Mouse (Mus musculus): ENCODE data around the gene Zfp933. TPM values are rescaled to one million over a fixed set of nuclear protein-coding genes. Genes with fewer than 3 reads are reported as not detected.

Zfp933 gene
- polyA plus RNA-seq, 1 experiment from 2014 or later, result 6.9 TPM

- no peaks in the 10 kb centered on the region for H3K27me3 ChIP-seq (ENCODE audit: control insufficient read depth, insufficient read depth, low read length)
- H3K4me2 ChIP-seq, result no peak overlapping the region
- WGBS (ENCODE audit: insufficient replicate concordance), result 92% methylated on average over 3 of the region's 3 CpGs
Observed at GRCm38 (mm10) chr4:147884138-147884537, 36.0 kb upstream of the Zfp933 start.

GRCm38 (mm10) chr4:147883041-147883440 is 34.9 kb upstream of the Zfp933 start:
- Histone ChIP-seq H3K9ac (ENCODE audit: low read depth, low read length) (no peak overlapping the region), H3K9me3 (replicated peaks; ENCODE audit: control insufficient read depth, low read length) (no peaks in the 10 kb centered on the region), H3K27ac (ENCODE audit: low read depth, low read length) (no peak overlapping the region), H3K4me2 (no peak overlapping the region), H3K36me3 (ENCODE audit: control insufficient read depth, insufficient read depth, low read length) (peaks cover 77% of the 10 kb centered on the region), H3K27me3 (ENCODE audit: control insufficient read depth, insufficient read depth, low read length) (no peaks in the 10 kb centered on the region), H3K4me1 (ENCODE audit: control insufficient read depth, insufficient read depth, low read length) (peaks cover 5% of the 10 kb centered on the region), H3K4me3 (ENCODE audit: low read depth, low read length) (no peak overlapping the region)
- ATAC-seq (replicated peaks; ENCODE audit: insufficient number of reproducible peaks, low FRiP score, low TSS enrichment), result no peak
- 76% methylated on average over 6 of the region's 6 CpGs for WGBS (ENCODE audit: insufficient replicate concordance)

More at GRCm38 (mm10) chr4:147884138-147884537, 36.0 kb upstream of the Zfp933 start:
- Histone ChIP-seq H3K4me3 (ENCODE audit: low read depth, low read length) (no peak overlapping the region), H3K36me3 (ENCODE audit: control insufficient read depth, insufficient read depth, low read length) (peaks cover 72% of the 10 kb centered on the region), H3K9me3 (replicated peaks; ENCODE audit: control insufficient read depth, low read length) (no peaks in the 10 kb centered on the region), H3K9ac (ENCODE audit: low read depth, low read length) (no peak overlapping the region), H3K27ac (ENCODE audit: low read depth, low read length) (no peak overlapping the region), H3K4me1 (ENCODE audit: control insufficient read depth, insufficient read depth, low read length) (peaks cover 5% of the 10 kb centered on the region)
- ATAC-seq (replicated peaks; ENCODE audit: insufficient number of reproducible peaks, low FRiP score, low TSS enrichment), result no peak

GRCm38 (mm10) chr4:147881792-147882191 is 33.6 kb upstream of the Zfp933 start:
- no peak for ATAC-seq (replicated peaks; ENCODE audit: insufficient number of reproducible peaks, low FRiP score, low TSS enrichment)
- Histone ChIP-seq H3K27ac (ENCODE audit: low read depth, low read length) (no peak overlapping the region), H3K4me1 (ENCODE audit: control insufficient read depth, insufficient read depth, low read length) (peaks cover 5% of the 10 kb centered on the region), H3K27me3 (ENCODE audit: control insufficient read depth, insufficient read depth, low read length) (no peaks in the 10 kb centered on the region), H3K4me2 (no peak overlapping the region), H3K4me3 (ENCODE audit: low read depth, low read length) (no peak overlapping the region), H3K9me3 (replicated peaks; ENCODE audit: control insufficient read depth, low read length) (no peaks in the 10 kb centered on the region), H3K9ac (ENCODE audit: low read depth, low read length) (no peak overlapping the region), H3K36me3 (ENCODE audit: control insufficient read depth, insufficient read depth, low read length) (peaks cover 69% of the 10 kb centered on the region)
- WGBS (ENCODE audit: insufficient replicate concordance), result 89% methylated on average over 7 of the region's 7 CpGs

DNA sequence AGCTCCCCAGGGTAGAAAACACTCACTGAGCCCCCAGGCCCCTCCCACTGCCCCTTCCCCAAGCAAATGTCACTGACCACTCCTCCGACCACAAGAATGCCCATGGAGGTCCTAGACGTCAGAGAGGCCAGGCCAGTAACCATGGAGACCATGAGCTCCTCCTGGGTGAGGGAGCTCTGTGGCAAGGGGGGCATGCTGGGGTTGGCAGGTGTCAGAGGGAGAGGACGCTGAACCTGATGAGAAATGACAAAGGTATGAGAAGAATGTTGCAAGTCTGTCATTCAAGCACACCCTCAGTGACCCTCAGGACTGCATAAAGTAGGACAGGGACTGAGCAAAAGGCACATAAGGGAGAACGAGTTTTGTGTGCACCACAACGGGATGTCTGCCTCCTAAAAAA is 31.7 kb upstream of the Zfp933 start:
- 49% methylated on average over 5 of the region's 5 CpGs for WGBS (ENCODE audit: insufficient replicate concordance)

GRCm38 (mm10) chr4:147879456-147879855 is 31.3 kb upstream of the Zfp933 start:
- H3K9ac ChIP-seq (ENCODE audit: low read depth, low read length), result no peak overlapping the region
- H3K9me3 ChIP-seq (replicated peaks; ENCODE audit: control insufficient read depth, low read length), result no peaks in the 10 kb centered on the region
- H3K27ac ChIP-seq (ENCODE audit: low read depth, low read length), result no peak overlapping the region
- H3K4me2 ChIP-seq, result no peak overlapping the region
- WGBS (ENCODE audit: insufficient replicate concordance), result 76% methylated on average over 2 of the region's 2 CpGs
- H3K27me3 ChIP-seq (ENCODE audit: control insufficient read depth, insufficient read depth, low read length), result no peaks in the 10 kb centered on the region
- peaks cover 72% of the 10 kb centered on the region for H3K36me3 ChIP-seq (ENCODE audit: control insufficient read depth, insufficient read depth, low read length)
- ATAC-seq (replicated peaks; ENCODE audit: insufficient number of reproducible peaks, low FRiP score, low TSS enrichment), result no peak
- no peak overlapping the region for H3K4me3 ChIP-seq (ENCODE audit: low read depth, low read length)
- H3K4me1 ChIP-seq (ENCODE audit: control insufficient read depth, insufficient read depth, low read length), result peaks cover 5% of the 10 kb centered on the region

More for the DNA sequence above, 31.7 kb upstream of the Zfp933 start:
- Histone ChIP-seq H3K4me3 (ENCODE audit: low read depth, low read length) (no peak overlapping the region), H3K36me3 (ENCODE audit: control insufficient read depth, insufficient read depth, low read length) (peaks cover 68% of the 10 kb centered on the region), H3K27ac (ENCODE audit: low read depth, low read length) (no peak overlapping the region), H3K4me1 (ENCODE audit: control insufficient read depth, insufficient read depth, low read length) (peaks cover 5% of the 10 kb centered on the region), H3K27me3 (ENCODE audit: control insufficient read depth, insufficient read depth, low read length) (no peaks in the 10 kb centered on the region), H3K9ac (ENCODE audit: low read depth, low read length) (no peak overlapping the region), H3K4me2 (no peak overlapping the region), H3K9me3 (replicated peaks; ENCODE audit: control insufficient read depth, low read length) (no peaks in the 10 kb centered on the region)
- ATAC-seq (replicated peaks; ENCODE audit: insufficient number of reproducible peaks, low FRiP score, low TSS enrichment), result no peak

- 87% methylated on average over 9 of the region's 9 CpGs for WGBS (ENCODE audit: insufficient replicate concordance)
- Histone ChIP-seq H3K9ac (ENCODE audit: low read depth, low read length) (no peak overlapping the region), H3K27ac (ENCODE audit: low read depth, low read length) (no peak overlapping the region), H3K36me3 (ENCODE audit: control insufficient read depth, insufficient read depth, low read length) (peaks cover 69% of the 10 kb centered on the region), H3K9me3 (replicated peaks; ENCODE audit: control insufficient read depth, low read length) (no peaks in the 10 kb centered on the region), H3K4me1 (ENCODE audit: control insufficient read depth, insufficient read depth, low read length) (peaks cover 5% of the 10 kb centered on the region), H3K4me2 (no peak overlapping the region), H3K4me3 (ENCODE audit: low read depth, low read length) (no peak overlapping the region), H3K27me3 (ENCODE audit: control insufficient read depth, insufficient read depth, low read length) (no peaks in the 10 kb centered on the region)
- ATAC-seq (replicated peaks; ENCODE audit: insufficient number of reproducible peaks, low FRiP score, low TSS enrichment), result no peak
Observed at GRCm38 (mm10) chr4:147878537-147878936, 30.4 kb upstream of the Zfp933 start.

DNA sequence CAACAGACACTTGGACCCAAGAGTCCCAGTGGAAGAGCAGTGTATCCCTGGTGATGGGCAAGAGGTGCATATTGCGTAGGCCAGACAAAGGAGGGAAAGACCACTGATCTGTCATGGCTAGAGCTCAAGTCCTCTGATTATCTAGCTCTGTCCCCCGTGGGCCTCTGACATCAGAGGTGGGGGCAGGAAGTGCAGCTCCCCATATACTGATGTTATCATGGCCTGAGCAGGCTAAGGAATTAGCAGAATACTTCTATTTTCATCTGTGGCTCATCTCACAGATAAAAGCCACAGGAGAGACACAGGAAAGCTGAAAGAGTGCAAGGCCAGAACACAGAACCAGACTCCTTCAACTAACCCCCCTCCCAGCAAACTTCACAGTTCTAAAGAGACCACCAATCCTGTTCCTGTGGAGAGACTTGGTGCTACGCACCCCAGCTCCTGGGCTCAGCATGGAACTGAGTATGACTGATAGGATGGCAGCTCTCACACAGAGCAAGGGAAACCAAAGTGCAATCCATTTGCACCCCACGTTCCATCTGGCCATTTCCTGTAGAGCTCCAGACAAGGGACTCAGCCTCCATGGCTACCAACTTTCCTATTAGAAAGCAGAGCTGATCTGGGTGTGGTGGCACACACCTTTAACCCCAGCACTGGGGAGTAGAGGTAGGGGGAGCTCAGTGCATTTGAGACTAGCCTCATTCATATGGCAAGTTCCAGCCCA is 27.8 kb upstream of the Zfp933 start:
- no peak overlapping the region for H3K9ac ChIP-seq (ENCODE audit: low read depth, low read length)
- no peak for ATAC-seq (replicated peaks; ENCODE audit: insufficient number of reproducible peaks, low FRiP score, low TSS enrichment)
- peaks cover 5% of the 10 kb centered on the region for H3K4me1 ChIP-seq (ENCODE audit: control insufficient read depth, insufficient read depth, low read length)
- peaks cover 56% of the 10 kb centered on the region for H3K36me3 ChIP-seq (ENCODE audit: control insufficient read depth, insufficient read depth, low read length)
- H3K9me3 ChIP-seq (replicated peaks; ENCODE audit: control insufficient read depth, low read length), result no peaks in the 10 kb centered on the region
- no peak overlapping the region for H3K27ac ChIP-seq (ENCODE audit: low read depth, low read length)
- WGBS (ENCODE audit: insufficient replicate concordance), result 77% methylated on average over 4 of the region's 4 CpGs
- no peak overlapping the region for H3K4me2 ChIP-seq
- no peaks in the 10 kb centered on the region for H3K27me3 ChIP-seq (ENCODE audit: control insufficient read depth, insufficient read depth, low read length)
- H3K4me3 ChIP-seq (ENCODE audit: low read depth, low read length), result no peak overlapping the region

DNA sequence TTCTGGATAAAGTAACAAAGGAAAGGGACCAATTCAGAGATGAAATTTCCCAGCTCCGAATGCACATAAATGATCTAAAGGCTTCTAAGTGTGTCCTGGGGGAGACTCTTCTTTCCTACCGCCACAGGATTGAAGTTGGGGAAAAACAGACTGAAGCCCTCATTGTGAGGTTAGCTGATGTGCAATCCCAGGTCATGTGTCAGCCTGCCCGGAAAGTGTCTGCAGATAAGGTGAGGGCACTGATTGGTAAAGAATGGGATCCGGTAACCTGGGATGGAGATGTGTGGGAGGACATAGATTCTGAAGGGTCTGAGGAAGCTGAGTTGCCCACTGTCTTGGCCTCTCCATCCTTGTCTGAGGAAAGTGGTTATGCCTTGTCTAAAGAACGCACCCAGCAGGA is 21.1 kb upstream of the Zfp933 start:
- H3K4me2 ChIP-seq, result peak overlapping the region; percentile 83
- no peaks in the 10 kb centered on the region for H3K27me3 ChIP-seq (ENCODE audit: control insufficient read depth, insufficient read depth, low read length)
- peak overlapping the region; percentile 60 for H3K27ac ChIP-seq (ENCODE audit: low read depth, low read length)
- H3K4me1 ChIP-seq (ENCODE audit: control insufficient read depth, insufficient read depth, low read length), result peaks cover 17% of the 10 kb centered on the region
- WGBS (ENCODE audit: insufficient replicate concordance), result 7% methylated on average over 5 of the region's 5 CpGs
- H3K9me3 ChIP-seq (replicated peaks; ENCODE audit: control insufficient read depth, low read length), result no peaks in the 10 kb centered on the region
- peak overlapping the region; percentile 81 for H3K9ac ChIP-seq (ENCODE audit: low read depth, low read length)
- no peak for ATAC-seq (replicated peaks; ENCODE audit: insufficient number of reproducible peaks, low FRiP score, low TSS enrichment)
- peaks cover 21% of the 10 kb centered on the region for H3K36me3 ChIP-seq (ENCODE audit: control insufficient read depth, insufficient read depth, low read length)
- H3K4me3 ChIP-seq (ENCODE audit: low read depth, low read length), result peak overlapping the region; percentile 81

All from heart, embryonic 11.5 days (tissue).